Mouse (Mus musculus) MEL (cell line): ENCODE measurements around the gene Me1. TPM values are rescaled to one million over a fixed set of nuclear protein-coding genes. Genes with fewer than 3 reads are reported as not detected.

ENCODE experiments used
- DNase-seq: peaks from one replicate; pipeline ENCODE4 v3.0.0; 2011; ENCODE audit warnings: low read depth, low spot score
- H3K27ac ChIP-seq: 2 replicates; pipeline ENCODE4 v1.5.1; 2012; ENCODE audit warnings: low read depth, mild to moderate bottlenecking, control low read depth, low read length, moderate library complexity; ENCODE audit not compliant: control insufficient read depth
- H3K27me3 ChIP-seq, 2 experiments: fragments of 150-350 bp in 1 of 2; sonication (generic) in 1 of 2; 2 replicates each; pipeline ENCODE4 v1.6.1; 2012; ENCODE audit warnings: low read length in 2 of 2, mild to moderate bottlenecking in 2 of 2, improper control_type of control experiment in 1 of 2, moderate library complexity in 1 of 2; ENCODE audit not compliant: insufficient read depth in 2 of 2, control insufficient read depth in 1 of 2
- H3K36me3 ChIP-seq, 2 experiments: 2 replicates each; pipeline ENCODE4 v1.6.1; 2012 to 2014; ENCODE audit warnings: low read length in 2 of 2, improper control_type of control experiment in 1 of 2, inconsistent platforms in 1 of 2, mild to moderate bottlenecking in 1 of 2; ENCODE audit not compliant: insufficient read depth in 2 of 2, control insufficient read depth in 1 of 2
- H3K4me1 ChIP-seq, 2 experiments: fragments of 150-350 bp in 1 of 2; sonication (generic) in 1 of 2; 2 replicates each; pipeline ENCODE4 v1.6.1; 2012; ENCODE audit warnings: low read length in 2 of 2, improper control_type of control experiment in 1 of 2, mild to moderate bottlenecking in 1 of 2; ENCODE audit not compliant: insufficient read depth in 2 of 2, control insufficient read depth in 1 of 2
- H3K4me3 ChIP-seq, 2 experiments: fragments of 150-350 bp in 1 of 2; sonication (generic) in 1 of 2; 2 replicates each; pipeline ENCODE4 v1.5.1; 2012; ENCODE audit warnings: low read depth in 2 of 2, low read length in 2 of 2, mild to moderate bottlenecking in 2 of 2, moderate library complexity in 2 of 2, control low read depth in 1 of 2, improper control_type of control experiment in 1 of 2; ENCODE audit not compliant: control insufficient read depth in 1 of 2, insufficient read depth in 1 of 2
- H3K79me2 ChIP-seq: 2 replicates; pipeline ENCODE4 v1.6.1; 2012; ENCODE audit warnings: mild to moderate bottlenecking, low read length, moderate library complexity; ENCODE audit not compliant: control insufficient read depth, poor library complexity, insufficient read depth
- H3K9ac ChIP-seq: 2 replicates; pipeline ENCODE4 v1.6.1; 2012; ENCODE audit warnings: low read depth, mild to moderate bottlenecking, control low read depth, low read length, moderate library complexity; ENCODE audit not compliant: control insufficient read depth, poor library complexity, severe bottlenecking
- H3K9me3 ChIP-seq: fragments of 150-350 bp; sonication (generic); replicated peaks from 2 replicates; pipeline ENCODE4 v1.6.1; 2012; ENCODE audit warnings: mild to moderate bottlenecking, low read length, improper control_type of control experiment, moderate library complexity; ENCODE audit not compliant: insufficient read depth
- CHD2 ChIP-seq: IDR thresholded peaks from 2 replicates; pipeline ENCODE4 v1.6.1; 2011; ENCODE audit warnings: low read length, improper control_type of control experiment
- ELF1 ChIP-seq: IDR thresholded peaks from 2 replicates; pipeline ENCODE4 v1.6.1; 2014; ENCODE audit warnings: low read depth, mild to moderate bottlenecking, inconsistent platforms, low read length, improper control_type of control experiment, moderate library complexity
- EP300 ChIP-seq, 2 experiments: IDR thresholded peaks; 2 replicates each; pipeline ENCODE4 v1.6.1; 2011; ENCODE audit warnings: improper control_type of control experiment in 2 of 2, low read length in 2 of 2, low read depth in 1 of 2, mild to moderate bottlenecking in 1 of 2
- GABPA ChIP-seq: IDR thresholded peaks from 2 replicates; pipeline ENCODE4 v1.6.1; 2012; ENCODE audit warnings: low read depth, mild to moderate bottlenecking, inconsistent platforms, low read length, improper control_type of control experiment, moderate library complexity
- KAT2A ChIP-seq: conservative IDR thresholded peaks from 2 replicates; pipeline ENCODE4 v1.6.1; 2012; ENCODE audit warnings: low read depth, low read length, improper control_type of control experiment, inconsistent platforms
- MAFK ChIP-seq: IDR thresholded peaks from 2 replicates; pipeline ENCODE4 v1.6.1; 2011; ENCODE audit warnings: low read depth, mild to moderate bottlenecking, low read length, improper control_type of control experiment, borderline replicate concordance
- MAZ ChIP-seq: IDR thresholded peaks from 2 replicates; pipeline ENCODE4 v1.6.1; 2012; ENCODE audit warnings: low read depth, mild to moderate bottlenecking, inconsistent platforms, low read length, improper control_type of control experiment
- MXI1 ChIP-seq: IDR thresholded peaks from 2 replicates; pipeline ENCODE4 v1.6.1; 2011; ENCODE audit warnings: mild to moderate bottlenecking, low read depth, low read length, improper control_type of control experiment
- MYC ChIP-seq: IDR thresholded peaks from 2 replicates; pipeline ENCODE4 v1.6.1; 2011; ENCODE audit warnings: low read depth, mild to moderate bottlenecking, low read length, improper control_type of control experiment, moderate library complexity
- POLR2A ChIP-seq, 2 experiments: IDR thresholded peaks; 2 replicates each; pipeline ENCODE4 v1.6.1; 2011 to 2012; ENCODE audit warnings: low read length in 2 of 2, mild to moderate bottlenecking in 2 of 2, control low read depth in 1 of 2, improper control_type of control experiment in 1 of 2, low read depth in 1 of 2, moderate library complexity in 1 of 2; ENCODE audit not compliant: control insufficient read depth in 1 of 2, insufficient read depth in 1 of 2, poor library complexity in 1 of 2
- POLR2AphosphoS5 ChIP-seq: IDR thresholded peaks from 2 replicates; pipeline ENCODE4 v1.6.1; 2012; ENCODE audit warnings: low read depth, borderline replicate concordance, mild to moderate bottlenecking, inconsistent platforms, low read length, moderate library complexity, mixed read lengths
- ZC3H11A ChIP-seq: IDR thresholded peaks from 2 replicates; pipeline ENCODE4 v1.6.1; 2012; ENCODE audit warnings: low read depth, mild to moderate bottlenecking, inconsistent platforms, low read length, improper control_type of control experiment
- ZKSCAN1 ChIP-seq: IDR thresholded peaks from 2 replicates; pipeline ENCODE4 v1.6.1; 2012; ENCODE audit warnings: low read depth, mild to moderate bottlenecking, inconsistent platforms, low read length, improper control_type of control experiment, moderate library complexity
- polyA plus RNA-seq, 2 experiments: library from polyadenylated mRNA; stranded (reverse) in 1 of 2; unstranded in 1 of 2; fragments of >175 nt in 1 of 2; fragments of >200 nt in 1 of 2; gene quantifications; 2 replicates each; pipeline versions ENCODE4 v1.2.1 to v1.2.4; 2012; ENCODE audit warnings: low replicate concordance in 2 of 2, low read depth in 1 of 2; ENCODE audit not compliant: insufficient read length in 2 of 2, insufficient read depth in 1 of 2, missing spikeins in 1 of 2
- total RNA-seq: library from RNA; depleted of rRNA; stranded (reverse); fragments of 300-350 nt; gene quantifications from 2 replicates; pipeline ENCODE4 v1.2.3, GENCODE M21; 2012

Me1 gene
- total and polyA plus RNA-seq, 3 experiments = 7.1 to 123 (median 23.4) TPM

DNA sequence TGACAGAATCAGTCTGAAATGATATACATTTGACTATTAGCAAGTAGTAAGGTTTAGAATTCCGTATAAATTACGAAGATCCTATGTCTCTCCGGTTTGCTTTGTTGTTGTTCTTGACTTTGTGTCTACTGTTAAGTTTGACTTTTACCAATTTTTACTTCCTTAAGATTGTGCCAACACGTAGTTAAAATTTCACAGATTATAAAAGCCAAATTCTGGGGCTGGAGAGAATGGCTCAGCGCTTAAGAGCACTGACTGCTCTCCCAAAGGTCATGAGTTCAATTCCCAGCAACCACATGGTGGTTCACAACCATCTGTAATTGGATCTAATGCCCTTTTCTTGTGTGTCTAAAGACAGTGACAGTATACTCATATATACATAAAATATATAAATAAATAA, 3.5 kb downstream of the Me1 start (continued):
- TF ChIP-seq MXI1 (no peak), MAZ (no peak), POLR2AphosphoS5 (no peak), POLR2A (IDR thresholded peaks at IDR 0.05; ENCODE audit: control insufficient read depth in 1 of 2, insufficient read depth in 1 of 2, low read depth in 1 of 2, low read length in 2 of 2, poor library complexity in 1 of 2) (no peak)

DNA sequence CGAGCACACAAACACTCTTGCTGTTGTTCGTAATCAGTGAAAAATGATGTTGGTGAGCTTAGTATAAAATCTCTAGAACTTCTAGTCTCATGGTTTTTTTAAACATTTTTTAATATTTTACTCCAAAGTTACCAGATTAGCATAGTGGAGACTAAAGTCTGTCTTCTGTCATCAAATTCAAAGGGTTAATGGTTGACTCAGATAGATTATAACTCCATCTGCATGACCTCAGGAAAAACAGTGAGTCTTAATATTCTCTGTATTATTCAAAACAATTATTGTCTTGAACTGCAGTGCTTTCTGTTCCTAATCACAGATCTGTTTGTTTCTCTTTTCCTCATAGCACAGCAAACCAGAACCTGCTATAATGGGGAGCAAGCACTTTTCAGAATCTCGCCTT, 4.7 kb downstream of the Me1 start:
- no peaks in the 10 kb centered on the region for H3K27me3 ChIP-seq
- no peak overlapping the region for H3K4me3 ChIP-seq
- no peak overlapping the region for H3K9ac ChIP-seq
- no peaks in the 10 kb centered on the region for H3K9me3 ChIP-seq
- TF ChIP-seq KAT2A = no peak
- TF ChIP-seq ZKSCAN1 = no peak
- TF ChIP-seq EP300 (IDR thresholded peaks at IDR 0.05; ENCODE audit: low read depth in 1 of 2, low read length in 2 of 2) = no peak
- peaks cover 5 to 16% of the 10 kb centered on the region in 2 experiments for H3K36me3 ChIP-seq
- DNase-seq = no peak
- no peak overlapping the region for H3K27ac ChIP-seq
- H3K4me1 ChIP-seq = peaks cover 8% of the 10 kb centered on the region in 2 experiments
- peaks cover 28% of the 10 kb centered on the region for H3K79me2 ChIP-seq

DNA sequence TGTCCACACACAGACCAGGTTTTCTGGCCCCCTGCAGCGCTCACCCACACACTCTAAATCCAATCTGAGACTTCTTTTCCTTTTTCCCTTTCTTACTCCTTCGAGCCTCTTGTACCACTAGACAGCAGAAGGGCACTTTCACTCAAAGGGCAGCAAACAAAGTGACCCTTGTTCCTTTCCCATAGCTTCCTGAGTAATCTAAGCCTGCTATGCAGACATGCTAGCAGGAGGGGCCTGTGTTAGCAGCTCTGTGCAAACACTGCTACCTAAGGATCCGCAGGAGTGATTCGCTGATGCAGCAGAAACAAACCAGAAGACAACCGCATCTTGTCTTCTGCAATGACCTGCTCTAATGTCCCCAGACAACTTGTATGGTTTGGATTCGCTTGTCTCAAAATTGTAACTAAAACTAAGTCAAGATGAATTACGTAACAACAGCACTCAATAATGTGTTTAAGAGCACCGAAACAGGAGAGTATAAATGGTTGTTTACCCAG, 12.0 kb downstream of the Me1 start:
- DNase-seq = no peak
- Histone ChIP-seq H3K9ac (no peak overlapping the region), H3K79me2 (peaks cover 2% of the 10 kb centered on the region), H3K9me3 (no peaks in the 10 kb centered on the region), H3K27me3 (no peaks in the 10 kb centered on the region), H3K27ac (no peak overlapping the region)
- TF ChIP-seq CHD2 (no peak), MAFK (0 out of 2 replicates have a peak, but pooled peaks have one; percentile 16)
- TF ChIP-seq, all 39 proteins: peak for 1
- peaks cover 0 to 3% of the 10 kb centered on the region in 2 experiments; a peak in 1 of 4 replicates for H3K4me1 ChIP-seq
- H3K36me3 ChIP-seq = peaks cover 0 to 4% of the 10 kb centered on the region in 2 experiments; a peak in 2 of 4 replicates
- H3K4me3 ChIP-seq = no peak overlapping the region

DNA sequence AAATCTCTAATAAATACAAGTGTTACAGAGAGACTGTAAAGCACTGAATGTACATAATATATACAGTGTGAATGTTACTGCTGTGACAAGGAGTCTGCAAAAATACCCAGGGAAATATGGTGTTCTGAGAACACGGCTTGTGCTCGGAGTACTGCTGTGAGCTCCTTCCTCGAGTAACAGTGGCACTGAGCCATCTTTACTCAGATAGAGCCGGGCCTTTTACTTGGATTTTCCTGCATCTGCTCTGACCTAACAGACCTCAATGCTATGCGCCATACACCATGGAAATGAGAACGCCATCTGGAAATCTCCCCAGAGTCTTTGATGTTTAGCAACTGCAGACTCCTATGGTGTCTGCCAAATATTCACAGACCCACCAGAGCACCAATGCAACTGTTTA, 12.9 kb downstream of the Me1 start:
- H3K4me3 ChIP-seq = no peak overlapping the region

More for the DNA sequence above, 12.9 kb downstream of the Me1 start:
- TF ChIP-seq GABPA (no peak), ZC3H11A (no peak), MYC (no peak), ELF1 (no peak)
- H3K27me3 ChIP-seq = no peaks in the 10 kb centered on the region
- H3K79me2 ChIP-seq = peaks cover 2% of the 10 kb centered on the region
- no peaks in the 10 kb centered on the region for H3K9me3 ChIP-seq
- no peak overlapping the region for H3K9ac ChIP-seq
- peaks cover 0 to 4% of the 10 kb centered on the region in 2 experiments; a peak in 2 of 4 replicates for H3K36me3 ChIP-seq
- H3K4me1 ChIP-seq = no peaks in the 10 kb centered on the region
- no peak for DNase-seq
- H3K27ac ChIP-seq = no peak overlapping the region
